8 mouse cellular contexts compared by ENCODE assay signal in genomic region chr5:20951666-20952281, GRCm38 (mm10). TPM values are rescaled to one million over a fixed set of nuclear protein-coding genes. Genes with fewer than 3 reads are reported as not detected.
DNase-seq lines count a peak whose midpoint lies in the region; ATAC-seq lines count a peak whose summit lies in the region.

No protein-coding gene starts in this region.

- DNase-seq in adrenal gland, adult (ENCODE audit: inconsistent age in 2 of 2, low spot score in 1 of 2): peak; percentile 98 to 99
- peak; percentile 99 for DNase-seq in embryo, embryonic 10.5 days (ENCODE audit: low spot score)
- DNase-seq in gastrocnemius, postnatal 14 days: peak; percentile 95
- peak; percentile 95 to 97 for DNase-seq in left cerebral cortex, postnatal 10 days (ENCODE audit: extremely low spot score in 1 of 2, low spot score in 2 of 2)
- DNase-seq in right cerebral cortex, postnatal 25 days: peak; percentile 95
- peak; percentile 94 to 95 for DNase-seq in urinary bladder, postnatal 4 days (ENCODE audit: low spot score in 2 of 2)

- ATAC-seq in inflammation-experienced regulatory T-cells, adult 6 months: peak; percentile 86
- peak; percentile 89 for ATAC-seq in megakaryocyte-erythroid progenitor cell, adult 5-6 weeks (replicated peaks; ENCODE audit: low FRiP score, low TSS enrichment, poor library complexity, severe bottlenecking)

- intact Hi-C loops in gastrocnemius, postnatal 14 days (cut with DNase I; ENCODE audit: low total_unique reads): no loop called here
- intact Hi-C loops in left cerebral cortex, postnatal 10 days (cut with DNase I): loop anchor here (5.0 kb wide), 1 partner anchor 39 kb away; no protein-coding TSS in a partner anchor

RNA-seq across cellular contexts. Expression of gene Rsbn1l, which starts 4.4 kb away (rescaled TPM):
- 1 to 10 TPM; 6.8 to 7.2 TPM for total RNA-seq in gastrocnemius, postnatal 14 days (2021)
- polyA plus RNA-seq in inflammation-experienced regulatory T-cells, adult 6 months (2017; shearing (Covaris generic)): 10 to 100 TPM; 35.5 to 42.0 (median 37.5) TPM
- total RNA-seq in left cerebral cortex, postnatal 10 days (2021): 10 to 100 TPM; 14.1 to 14.6 TPM
- 30.6 and 43.0 TPM in 2 replicates for total RNA-seq in megakaryocyte-erythroid progenitor cell, adult 5-6 weeks (2014; fragmentation: Nextera tagmentation)
- 26.7 and 33.0 TPM in 2 replicates for total RNA-seq in megakaryocyte-erythroid progenitor cell, adult 5-6 weeks (2017)

Comparison
In these comparisons a context has a peak if more than half of its experiments do, and no peak if none do; other contexts are left out.
1. Peak in every context shown above with its lines: DNase-seq and ATAC-seq.